Mouse (Mus musculus): ENCODE data around the gene Gpr88. TPM values are rescaled to one million over a fixed set of nuclear protein-coding genes. Genes with fewer than 3 reads are reported as not detected.

Gpr88 gene
- polyA plus RNA-seq (2012; rRNA removed; ENCODE audit: low replicate concordance): 0.39 and 1.3 TPM in 2 replicates

DNA sequence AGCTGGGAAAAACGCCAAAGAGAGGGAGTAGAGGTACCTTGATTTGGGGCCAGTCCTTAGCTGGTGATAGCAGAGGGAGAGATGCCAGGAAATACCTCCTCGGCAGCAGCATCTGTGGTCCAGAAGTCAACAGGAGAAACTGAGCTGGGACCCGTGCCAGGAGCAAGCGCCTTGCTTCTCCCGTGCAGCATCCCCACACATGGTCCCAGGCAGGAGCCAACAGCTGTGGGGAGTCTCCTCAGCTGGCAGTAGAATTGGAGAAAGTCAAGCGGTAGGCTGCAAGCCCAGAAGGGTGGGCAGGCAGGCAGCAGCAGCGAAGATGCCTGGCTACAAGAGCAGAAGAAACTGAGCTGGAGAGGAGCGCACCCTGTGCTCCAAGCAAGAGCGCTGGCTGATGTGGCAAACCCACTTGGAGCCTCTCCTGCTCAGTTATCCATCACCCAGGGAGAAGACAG lies at the start of gene Gpr88:
TSS of gene Gpr88 (minus strand) at position 427 of the 455 bp plus-strand sequence.

Other genes starting within 250 kb of the Gpr88 start
- 6.5 and 7.8 TPM in 2 replicates for gene Slc30a7, start 246.1 kb downstream of the Gpr88 start, polyA plus RNA-seq (2012; rRNA removed; ENCODE audit: low replicate concordance)
- gene Extl2, start 246.0 kb downstream of the Gpr88 start, polyA plus RNA-seq (2012; rRNA removed; ENCODE audit: low replicate concordance): 2.1 and 9.7 TPM in 2 replicates
- gene Vcam1, start 123.8 kb downstream of the Gpr88 start, polyA plus RNA-seq (2012; rRNA removed; ENCODE audit: low replicate concordance): 0.49 and 0.55 TPM in 2 replicates
- 12.9 and 14.7 TPM in 2 replicates for gene Cdc14a, start 170.5 kb upstream of the Gpr88 start, polyA plus RNA-seq (2012; rRNA removed; ENCODE audit: low replicate concordance)

Data from duodenum, adult 2 months (tissue).